Mouse (Mus musculus) testis, adult 2 months (tissue): ENCODE measurements around the gene Usp51.

Source experiments
- CTCF ChIP-seq: fragments of 200-500 bp; IDR thresholded peaks from 2 replicates; pipeline ENCODE4 v1.5.1; 2012; ENCODE audit warnings: low read depth, mild to moderate bottlenecking, inconsistent platforms, low read length, moderate library complexity; ENCODE audit not compliant: control insufficient read depth, insufficient read depth, insufficient replicate concordance
- POLR2A ChIP-seq: fragments of 200-500 bp; IDR thresholded peaks from 2 replicates; pipeline ENCODE4 v1.6.1; 2012; ENCODE audit warnings: low read depth, mild to moderate bottlenecking, inconsistent platforms, low read length, moderate library complexity; ENCODE audit not compliant: control insufficient read depth

- TF ChIP-seq CTCF, result no peak
- no peak for TF ChIP-seq POLR2A
These were observed 29.7 kb upstream of the Usp51 start for GRCm38 (mm10) chrX:152976538-152976937.
